Mouse (Mus musculus) retina, embryonic 14.5 days (tissue): ENCODE measurements around the gene Gfy.

Experiments used
- DNase-seq: peaks from one replicate; pipeline ENCODE4 v3.0.0-alpha.2; 2015; ENCODE audit warnings: low spot score

The Gfy gene

DNA sequence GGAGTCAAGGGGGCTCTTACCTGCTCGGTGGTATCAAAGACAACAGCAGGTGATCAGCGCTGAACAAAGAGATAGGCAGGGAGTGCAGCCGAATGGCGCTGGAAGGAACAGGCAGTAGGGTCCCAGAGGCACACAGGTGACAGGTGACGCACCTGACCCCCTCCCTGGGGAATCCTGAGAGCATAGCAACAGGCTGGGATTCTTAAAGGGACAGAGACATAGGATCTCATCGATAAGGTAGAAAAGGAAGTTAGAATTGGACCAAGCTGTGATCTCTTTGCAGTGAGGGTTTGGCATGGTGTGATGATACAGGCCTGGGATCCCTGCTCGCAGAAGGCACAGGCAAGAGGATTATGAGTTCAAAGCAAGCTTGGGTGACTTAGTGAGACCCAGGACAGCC, at the start of gene Gfy:
Gene Gfy, minus strand, starts transcription at position 101 of the 400 bp plus-strand sequence.
- DNase-seq: no peak

DNA sequence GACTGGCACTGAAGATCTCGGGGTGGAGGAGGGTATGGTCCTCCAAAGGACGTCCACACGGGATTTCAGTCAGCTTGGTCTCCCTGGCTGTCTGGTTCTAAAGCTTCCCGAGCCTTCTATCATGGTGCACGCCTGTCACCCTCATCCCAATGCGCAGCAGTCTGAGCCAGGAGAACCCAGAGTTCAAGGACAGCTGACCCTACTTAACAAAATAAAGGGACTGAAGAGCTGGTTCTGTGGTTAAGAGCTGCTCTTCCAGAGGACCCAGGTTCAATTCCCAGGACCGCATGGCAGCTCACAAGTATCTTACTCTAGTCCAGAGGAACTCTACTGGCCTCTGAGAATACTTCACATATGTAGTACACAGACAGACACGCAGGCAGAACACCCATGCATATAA, 49.7 kb upstream of the Gfy start:
- DNase-seq: no peak

DNA sequence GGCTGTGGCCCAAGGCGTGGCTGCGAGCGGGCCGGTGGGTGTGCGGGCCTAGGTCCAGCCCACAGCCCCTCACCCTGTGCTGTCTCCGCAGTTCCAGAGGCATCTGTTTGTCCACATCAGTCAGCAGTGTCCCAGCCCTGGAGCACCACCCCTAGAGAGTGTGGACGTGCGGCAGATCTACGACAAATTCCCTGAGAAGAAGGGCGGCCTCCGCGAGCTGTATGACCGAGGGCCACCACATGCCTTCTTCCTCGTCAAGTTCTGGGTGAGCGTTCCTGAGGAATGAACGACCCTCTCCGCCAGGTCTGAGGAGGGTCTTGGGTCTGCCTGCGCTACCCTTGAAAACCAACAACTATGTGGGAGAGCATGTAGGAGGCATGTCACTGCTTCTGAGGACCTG, 49.2 kb upstream of the Gfy start:
- DNase-seq: no peak

DNA sequence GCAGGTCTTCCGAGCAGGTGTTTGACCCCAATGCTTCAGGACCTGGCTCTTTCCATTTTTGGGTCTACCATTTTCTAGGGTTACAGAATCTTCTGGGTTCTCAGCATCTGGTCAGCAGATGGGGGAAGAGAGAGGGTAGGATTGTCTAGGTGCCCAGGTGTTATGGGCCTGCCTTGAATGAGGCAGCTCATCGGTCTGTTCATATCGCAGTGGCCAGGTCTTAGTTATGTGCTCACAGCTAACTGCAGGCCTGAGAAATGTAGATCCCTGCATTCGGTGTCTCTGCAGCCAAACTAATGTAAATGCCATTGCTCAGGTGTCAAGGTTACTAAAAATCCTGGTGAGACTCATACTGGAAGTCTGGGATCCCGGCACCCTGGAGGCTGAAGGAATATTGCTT, 47.1 kb upstream of the Gfy start:
- DNase-seq: no peak

DNA sequence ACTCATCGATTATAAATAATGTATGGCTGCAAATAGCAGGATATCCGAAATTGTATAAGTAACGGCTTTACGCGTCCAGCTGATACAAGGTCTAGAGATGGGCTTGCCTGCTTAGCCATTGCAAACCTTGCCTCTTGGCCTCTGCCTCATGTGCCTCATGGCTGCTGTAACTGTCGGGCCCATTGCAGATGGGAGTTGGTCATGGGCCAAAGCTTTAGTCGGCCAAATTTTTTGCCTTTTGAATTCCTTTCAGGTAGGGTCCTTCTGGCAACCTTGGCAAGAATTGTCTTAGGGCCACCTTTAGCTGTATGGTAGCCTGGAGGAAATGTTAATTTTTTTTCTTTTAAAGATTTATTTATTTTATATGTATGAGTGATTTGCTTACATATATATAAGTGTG, 45.5 kb upstream of the Gfy start:
- no peak for DNase-seq

DNA sequence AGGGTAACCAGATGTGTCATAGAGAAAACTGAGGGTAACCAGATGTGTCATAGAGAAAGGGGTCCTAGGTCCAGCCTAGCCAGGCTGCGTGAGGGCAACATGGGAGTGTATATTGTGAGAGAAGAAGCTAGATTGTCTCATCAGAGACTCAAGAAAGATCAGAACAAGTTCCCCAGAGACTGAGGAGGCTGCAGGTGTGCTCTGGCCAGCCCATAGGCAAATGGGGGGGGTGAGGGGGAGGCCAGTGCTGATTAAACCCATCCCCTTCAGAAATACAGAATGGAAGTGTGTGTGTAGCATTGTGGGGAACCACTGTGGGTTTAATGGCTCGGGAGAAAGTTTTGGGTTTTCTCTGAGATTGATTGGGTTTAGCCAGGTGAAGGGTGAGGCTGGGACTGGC, 42.3 kb upstream of the Gfy start:
- DNase-seq: no peak

DNA sequence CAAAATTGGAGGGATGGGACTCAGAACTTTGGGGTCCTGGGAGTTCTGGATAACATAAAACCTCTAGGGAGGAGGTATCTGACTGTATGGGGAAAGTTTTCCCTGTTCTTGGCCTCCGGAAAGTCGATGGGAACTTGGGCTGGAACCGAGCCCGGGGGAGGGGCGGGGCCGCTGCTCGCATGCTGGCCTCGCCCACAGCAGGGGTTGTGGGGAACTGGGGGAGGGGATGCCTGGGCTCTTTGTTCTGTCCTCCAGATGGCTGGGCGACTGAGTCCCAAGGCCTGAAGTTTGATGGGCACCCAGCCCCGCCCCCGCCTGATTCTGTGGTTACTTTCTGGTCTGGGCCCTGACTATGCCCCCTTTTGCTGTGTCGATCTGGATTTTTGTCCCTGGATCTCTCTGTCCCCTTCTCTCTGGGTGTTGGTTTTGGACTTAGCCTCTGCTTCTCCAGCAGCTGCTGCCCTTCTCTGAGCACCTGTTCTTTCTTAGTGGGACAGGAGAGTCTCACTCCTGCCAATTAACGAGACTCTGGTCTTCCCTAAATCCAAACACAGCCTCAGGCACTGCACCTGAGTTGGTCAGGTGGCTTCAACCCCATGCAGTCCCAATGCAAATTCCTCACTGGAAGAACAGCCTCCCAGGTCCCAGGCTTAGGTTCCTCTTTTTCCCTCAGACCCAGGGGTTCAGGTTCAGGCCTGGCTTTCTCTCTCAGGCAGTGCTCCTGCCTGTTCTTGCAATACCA, 37.2 kb upstream of the Gfy start:
- DNase-seq: peak; percentile 93

DNA sequence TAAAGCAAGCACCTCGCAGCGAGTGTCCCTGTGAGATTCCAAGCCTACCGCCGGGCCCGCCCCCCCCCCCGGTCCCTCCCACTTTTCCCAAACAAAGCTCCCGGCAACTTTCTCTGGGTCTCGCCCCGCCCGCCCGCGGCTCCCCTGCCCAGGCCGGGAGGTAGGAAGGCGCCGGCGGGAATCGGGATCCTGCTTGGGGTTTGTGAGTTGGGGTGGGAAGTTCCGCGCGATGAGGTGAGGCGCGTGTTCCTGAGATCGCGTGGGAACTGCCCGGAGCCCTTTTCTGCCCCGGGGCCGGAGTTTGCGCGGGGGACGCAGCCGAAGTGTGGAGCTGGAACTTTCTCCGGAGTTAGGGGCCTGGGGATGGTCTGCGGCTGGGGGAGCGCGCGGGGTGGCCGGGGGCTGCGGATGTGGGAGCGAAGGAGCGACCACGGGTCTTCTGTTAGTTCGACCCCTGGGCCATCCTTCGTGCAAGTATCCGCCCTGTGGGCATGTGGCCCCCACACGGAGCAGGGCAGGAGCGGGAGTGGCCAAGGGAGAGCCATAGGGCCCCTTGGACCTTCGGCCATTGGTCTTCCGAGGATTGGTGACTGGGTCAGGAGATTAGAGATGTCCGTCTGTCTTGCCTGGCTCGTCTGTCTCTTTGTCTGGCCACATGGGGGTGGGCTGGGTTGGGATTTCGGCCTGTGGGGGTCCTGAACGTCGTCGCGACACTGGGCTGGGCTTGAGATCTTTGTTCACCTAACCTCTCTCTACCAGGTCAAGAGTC, 36.5 kb upstream of the Gfy start, which contains the start of gene Tead2:
Gene Tead2, plus strand, starts transcription at position 81 of the 769 bp plus-strand sequence.
- DNase-seq: peak; percentile 75

DNA sequence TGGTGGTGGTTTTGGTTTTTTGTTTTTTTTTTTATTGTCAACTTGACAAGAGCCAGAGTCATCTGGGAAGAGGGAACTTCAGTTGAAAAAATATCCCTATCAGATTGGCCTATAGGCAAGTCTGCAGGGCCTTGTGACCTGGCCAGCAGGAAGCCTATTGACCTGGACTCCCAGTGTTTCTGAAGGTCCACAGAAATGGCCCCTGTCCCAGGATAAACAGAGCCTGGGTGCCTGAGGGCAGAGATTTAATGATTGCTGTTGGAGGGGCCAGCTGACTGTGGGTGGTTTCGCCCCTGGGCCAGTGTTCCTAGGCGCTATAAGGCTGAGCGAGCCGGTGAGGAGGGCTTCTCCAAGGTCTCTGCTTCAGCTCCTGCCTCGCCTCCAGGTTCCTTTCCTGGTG, 34.3 kb upstream of the Gfy start:
- no peak for DNase-seq

DNA sequence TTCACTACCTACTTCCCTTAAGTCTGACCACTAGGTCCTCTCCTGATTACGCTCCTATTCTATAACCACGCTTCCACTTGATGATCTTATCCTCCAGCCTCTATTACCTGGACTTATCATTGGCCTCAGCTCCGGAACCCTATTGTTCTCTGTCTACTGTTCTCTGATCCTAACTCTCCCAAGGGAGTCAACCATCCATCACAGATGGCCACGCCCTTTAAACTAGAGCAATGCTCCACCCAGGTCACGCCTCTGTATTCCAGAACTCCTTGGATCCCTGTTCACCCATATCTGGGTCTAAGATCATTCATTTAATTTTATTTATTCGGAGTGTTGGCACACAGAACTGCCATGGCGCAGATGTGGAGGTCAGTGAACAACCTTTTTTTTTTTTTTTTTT, 33.0 kb upstream of the Gfy start:
- DNase-seq: no peak

DNA sequence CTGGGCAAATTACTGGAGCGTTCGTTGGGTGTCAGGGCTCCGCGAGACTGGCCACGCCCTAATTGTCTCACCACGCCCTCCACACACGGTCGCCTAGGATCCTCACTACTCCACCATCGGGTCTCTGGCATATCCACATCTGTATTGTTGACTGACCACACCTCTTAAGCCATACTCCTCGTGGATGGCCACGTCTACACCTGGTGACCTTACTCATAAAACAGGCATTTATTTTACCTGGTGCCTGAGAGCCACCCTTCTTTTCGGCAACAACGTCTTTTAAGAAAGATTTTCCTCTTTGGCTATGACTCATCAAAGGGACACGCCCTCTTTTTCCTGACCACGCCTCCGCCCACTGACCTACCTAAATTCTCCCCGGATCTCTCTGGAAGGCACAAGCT, 32.5 kb upstream of the Gfy start, which contains the start of gene Dkkl1:
Gene Dkkl1, minus strand, starts transcription at position 297 of the 401 bp plus-strand sequence.
- peak; percentile 35 for DNase-seq

DNA sequence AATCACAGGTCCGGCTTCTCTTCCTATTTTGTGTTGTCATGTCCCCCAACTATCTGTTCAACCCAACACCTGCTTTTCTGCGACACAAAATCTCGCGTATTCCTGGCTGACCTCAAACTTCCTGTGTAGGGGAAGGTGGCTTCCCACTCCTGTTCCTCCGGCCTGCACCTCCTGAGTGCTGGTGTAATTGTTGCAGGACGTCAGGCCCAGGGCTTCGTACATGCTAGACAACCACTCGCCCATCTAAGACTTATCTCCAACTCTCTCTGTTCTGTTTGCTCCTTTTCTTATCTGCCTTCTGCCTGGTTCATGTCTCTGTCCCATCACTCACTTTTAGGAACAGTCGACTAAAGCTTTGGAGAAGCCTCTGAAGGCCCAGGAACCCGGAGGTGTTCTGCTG, 31.7 kb upstream of the Gfy start:
- no peak for DNase-seq

DNA sequence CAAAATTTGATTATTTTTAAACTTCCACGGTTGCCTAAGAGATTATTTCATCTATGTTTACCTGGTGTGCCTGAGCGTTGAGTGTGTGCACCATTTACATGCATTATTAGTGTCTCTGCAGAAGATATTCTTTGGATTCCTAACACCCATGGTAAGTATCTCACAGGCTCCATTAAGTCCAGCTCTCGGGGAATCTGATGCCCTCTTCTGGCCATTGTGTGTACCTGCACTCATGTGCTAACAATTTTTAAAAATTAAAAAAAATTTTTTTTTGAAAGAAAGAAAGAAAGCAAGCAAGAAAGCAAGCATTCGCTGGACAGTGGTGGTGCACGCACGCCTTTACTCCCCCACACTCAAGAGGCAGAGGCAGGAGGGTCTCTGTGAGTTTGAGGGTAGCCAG, 28.9 kb upstream of the Gfy start:
- no peak for DNase-seq

DNA sequence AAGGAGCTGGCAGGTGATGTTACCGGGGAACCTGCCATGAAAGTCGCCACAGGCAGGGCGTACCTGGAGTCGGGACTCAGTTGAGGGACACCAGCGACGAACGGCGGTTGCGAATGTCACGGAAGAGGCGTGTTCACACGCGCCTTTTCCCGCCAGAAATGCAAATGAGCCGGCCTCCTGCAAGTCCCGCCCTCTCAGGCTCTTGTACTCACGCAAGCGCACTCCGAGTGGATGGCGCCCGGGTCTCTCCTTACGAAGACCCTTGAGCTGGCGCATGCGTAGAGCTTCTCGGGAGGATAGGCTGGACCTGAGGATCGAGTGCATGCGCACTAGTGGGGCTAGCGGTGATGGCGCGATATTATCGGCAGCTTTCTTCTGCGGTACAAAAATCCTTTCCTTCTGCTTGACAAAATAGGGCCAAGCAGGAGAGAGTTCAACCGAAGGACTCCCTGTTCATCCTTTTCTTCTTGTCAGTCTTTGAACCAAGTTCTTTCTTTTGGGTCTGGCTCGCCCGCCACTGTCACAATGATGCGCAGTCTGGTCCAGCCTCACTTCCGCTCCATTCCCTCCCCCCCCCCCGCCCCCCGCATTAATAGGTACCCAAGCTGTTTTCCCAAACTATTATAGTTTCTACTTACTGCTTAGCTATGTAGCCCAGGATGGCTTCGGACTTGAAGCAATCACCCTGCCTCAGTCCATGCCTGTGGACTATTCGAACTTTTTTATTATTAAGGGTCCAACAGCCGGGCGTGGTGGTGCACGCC, 25.2 kb upstream of the Gfy start, which contains the start of gene Ccdc155:
Gene Ccdc155, minus strand, starts transcription at position 513 of the 764 bp plus-strand sequence.
- DNase-seq: peak; percentile 98

DNA sequence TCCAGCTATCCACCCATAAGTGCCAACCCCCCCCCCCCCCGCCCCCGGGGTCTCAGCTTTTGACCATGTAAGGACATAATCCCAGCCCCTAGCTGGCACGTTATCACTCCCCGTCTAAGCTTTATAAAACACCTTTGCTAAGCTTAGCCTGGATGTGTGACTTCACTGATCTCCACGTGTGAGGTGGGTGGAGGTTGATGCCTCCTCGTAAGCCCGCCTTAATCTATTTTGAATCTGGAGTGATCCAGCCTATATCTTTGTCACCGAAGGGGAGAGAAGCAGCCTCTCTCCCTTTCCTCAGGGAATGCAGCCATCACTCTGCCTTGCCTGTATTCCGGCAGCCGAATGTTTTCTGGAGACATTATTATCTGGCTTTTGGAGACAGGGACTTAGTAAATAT, 23.3 kb upstream of the Gfy start:
- no peak for DNase-seq

DNA sequence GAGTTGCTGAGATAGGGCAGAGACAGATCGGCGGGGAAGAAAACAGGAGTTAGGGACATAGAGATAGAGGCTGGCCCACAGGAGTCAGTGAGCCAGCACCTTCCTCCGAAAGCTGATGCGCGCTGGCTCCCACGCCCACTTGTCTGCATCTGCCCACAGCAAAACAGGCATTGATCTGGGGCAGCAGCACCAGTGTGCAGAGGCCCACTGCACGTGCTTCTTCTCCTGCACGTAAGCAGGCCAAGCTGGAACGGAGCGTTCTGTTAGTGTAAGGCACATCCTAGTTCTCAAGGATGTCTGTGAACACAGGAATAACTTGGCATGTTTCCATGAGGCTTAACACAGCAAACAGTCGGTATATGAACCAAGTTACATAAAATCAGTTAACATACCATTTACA, 19.6 kb upstream of the Gfy start:
- no peak for DNase-seq

DNA sequence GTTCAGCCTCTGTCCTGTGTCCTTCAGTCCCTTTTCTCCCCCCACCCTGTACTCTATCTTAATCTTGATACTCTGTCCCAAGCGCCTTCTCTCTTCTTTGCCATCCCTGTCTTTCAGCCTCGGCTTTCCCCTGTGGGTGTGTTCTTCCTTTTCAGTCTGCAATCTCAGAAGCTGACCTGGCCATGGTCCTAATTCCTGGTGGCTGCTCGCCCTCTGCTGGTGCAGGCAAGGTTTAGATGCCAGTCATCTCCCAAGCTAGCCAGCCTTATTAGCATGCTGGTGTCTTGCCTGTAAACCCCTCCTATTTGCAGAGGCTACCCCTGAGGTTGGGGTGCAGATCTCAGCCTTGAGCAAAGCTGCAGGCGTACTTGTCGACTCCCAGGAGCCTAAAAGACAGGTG, 19.1 kb upstream of the Gfy start:
- DNase-seq: peak; percentile 89

DNA sequence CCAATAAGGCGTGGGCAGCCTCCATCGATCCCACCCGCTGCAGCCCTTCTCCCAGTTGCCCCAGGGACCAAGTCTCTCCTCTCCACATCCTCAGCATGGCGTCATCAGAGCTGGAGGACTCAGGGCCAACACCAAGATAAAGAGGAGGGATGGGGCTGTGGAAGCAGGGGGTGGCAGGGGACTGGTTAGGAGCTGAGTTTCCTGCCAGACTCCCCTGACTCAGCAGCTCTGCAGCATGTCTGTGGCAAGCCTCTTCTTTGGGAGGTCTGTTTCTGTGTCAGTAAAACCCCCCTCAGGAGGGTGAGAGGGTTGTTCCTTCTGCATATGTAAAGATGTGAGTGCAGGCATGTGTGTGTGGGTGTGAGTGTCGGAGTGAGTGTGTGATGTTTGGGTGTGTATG, 17.6 kb upstream of the Gfy start:
- no peak for DNase-seq

DNA sequence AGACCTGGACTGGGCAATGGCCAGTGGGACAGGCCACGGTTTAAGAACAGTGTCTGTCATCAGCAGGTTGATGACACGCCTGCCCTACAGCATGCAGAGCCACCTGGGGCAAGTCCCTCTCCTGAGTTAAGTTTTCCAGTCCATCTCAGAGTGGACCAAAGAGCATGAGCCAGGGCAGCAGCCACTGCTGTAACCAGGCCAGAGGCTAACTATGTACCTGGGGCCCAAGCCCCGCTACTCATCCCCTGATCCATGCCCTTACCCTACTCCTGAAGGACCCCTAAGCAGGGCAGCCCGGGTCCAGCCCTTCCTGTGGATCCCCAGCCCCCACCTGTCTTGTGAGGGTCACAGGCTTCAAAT, 16.8 kb upstream of the Gfy start:
- no peak for DNase-seq

DNA sequence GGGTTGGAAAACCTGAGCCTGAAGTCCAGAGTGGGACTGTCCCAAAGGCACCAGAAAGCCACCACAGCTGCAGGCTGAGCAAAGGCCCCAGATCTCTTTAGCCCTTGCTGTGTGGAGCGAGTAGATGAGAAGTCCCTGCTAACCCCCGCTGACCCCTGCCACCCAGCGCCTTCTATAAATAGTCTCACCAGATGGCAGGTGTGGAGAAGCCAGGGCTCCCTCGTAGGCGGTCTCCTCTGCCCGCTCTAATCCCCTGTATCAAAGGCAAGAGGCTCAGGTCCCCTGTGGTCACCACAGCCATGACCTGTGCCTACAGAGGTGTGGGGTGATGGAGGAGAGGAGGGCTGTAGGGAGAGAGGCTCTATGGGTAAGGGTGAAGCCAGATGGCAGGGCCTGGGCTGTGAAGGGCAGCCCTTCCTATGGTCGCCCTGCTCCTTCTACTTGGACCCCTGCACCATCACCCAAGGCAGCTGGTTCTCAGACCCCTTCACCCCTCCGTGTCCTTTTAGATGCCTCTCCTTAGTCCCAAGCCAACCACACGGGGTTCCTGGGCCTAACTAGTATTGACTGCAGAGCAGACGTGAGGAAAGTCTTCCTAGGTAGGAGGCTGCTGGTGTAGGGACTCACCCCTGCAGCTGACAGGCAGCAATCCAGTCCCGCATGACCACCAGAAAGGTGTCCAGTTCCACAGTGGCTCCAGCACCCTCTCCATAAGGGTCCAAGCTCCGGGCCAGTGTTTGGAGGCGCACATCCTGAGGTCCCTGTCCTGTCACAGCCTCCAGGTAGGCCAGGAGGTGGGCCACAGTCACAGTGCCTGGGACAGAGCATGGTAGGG, 16.2 kb upstream of the Gfy start:
- DNase-seq: no peak

DNA sequence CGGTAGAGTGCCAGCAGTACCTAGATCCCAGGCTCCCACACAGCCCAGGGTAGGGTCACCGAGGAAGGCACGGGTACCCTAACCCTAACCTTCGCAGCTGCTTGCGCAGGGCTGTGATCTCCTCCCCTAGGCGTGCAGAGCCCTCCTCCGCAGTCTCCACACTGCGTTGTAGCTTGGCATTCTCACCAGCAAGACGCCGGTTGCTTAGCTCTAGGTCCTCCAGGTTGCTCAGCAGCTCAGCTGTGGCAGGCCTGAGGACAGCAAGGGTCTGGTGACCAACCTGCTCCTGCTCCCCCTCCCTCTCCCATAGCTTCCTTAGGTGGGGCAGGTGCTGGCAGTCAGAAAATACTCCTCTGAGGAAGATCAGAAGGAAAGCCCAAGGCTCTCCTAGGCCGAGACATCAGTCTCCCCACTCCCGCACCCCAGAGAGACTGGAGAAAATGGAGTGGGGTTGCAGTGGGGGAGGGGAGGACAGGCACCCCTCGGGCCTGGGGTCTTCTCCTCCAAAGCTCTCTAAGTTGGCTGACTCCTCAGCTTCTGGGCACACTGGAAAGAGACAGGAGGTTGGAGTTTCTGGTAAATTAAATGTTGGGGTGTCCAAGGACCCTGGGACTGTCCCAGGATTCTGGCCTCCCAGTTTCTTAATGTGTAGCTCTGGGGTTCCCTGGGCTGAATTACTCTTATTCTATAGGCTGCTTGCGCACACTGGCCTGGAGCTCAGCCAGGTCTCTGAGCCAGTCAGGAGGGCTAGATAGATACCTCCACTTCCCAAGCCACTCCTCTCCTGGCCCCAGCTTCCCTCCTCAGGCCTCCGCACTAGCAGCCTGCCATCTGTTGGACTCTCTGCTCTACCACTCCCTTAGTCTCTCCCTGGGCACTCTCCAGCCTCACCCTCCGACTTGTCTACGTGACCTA, 14.8 kb upstream of the Gfy start:
- no peak for DNase-seq
